Mouse (Mus musculus): ENCODE measurements around the gene Thap2.

Thap2 gene

DNA sequence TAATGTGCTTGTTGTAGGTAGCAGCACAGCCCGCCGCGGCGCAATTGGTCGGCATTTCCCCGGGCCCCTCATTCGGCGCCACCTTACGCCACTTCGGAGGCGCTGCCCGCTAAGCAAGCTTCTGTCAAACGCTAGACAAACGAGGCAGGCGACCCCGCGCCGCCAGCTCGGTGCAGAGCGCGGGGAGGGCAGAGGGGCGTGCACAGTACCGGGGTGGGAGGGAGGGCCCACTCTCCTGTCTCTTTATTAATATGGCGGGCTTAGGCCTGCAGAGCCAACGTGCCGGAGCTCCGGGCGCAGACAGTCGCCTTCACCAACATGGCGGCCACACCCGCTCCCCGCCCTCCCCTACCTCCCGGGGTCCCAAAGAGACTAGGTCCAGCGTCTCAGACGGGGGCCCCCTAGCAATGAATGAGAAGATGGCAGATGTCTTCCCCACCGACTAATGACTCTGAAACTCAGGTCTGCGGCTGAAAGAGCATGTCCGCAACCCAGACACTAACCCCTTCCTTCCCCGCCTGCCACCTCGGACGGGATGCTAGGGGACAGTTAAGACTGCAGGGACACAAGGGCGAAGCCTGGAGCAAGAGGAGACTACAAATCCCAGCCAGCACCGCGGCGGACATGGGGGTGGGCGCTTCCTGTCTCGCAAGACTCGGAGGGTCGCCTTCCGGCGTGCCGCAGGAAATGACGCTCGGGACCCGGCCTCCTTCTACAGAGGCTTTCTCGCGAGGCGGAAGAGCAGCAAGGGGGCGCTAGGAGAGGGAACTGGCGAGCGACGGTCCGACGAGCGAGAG is at the start of gene Thap2, which contains the start of gene Zfc3h1:
Gene Thap2 (minus strand): TSS at position 223 of the 797 bp plus-strand sequence.
Gene Zfc3h1 (plus strand): TSS at position 739 of the 797 bp plus-strand sequence.
- in situ Hi-C loops (cut with MboI; ENCODE audit: low sequenced_read_pairs), result no loop called here

DNA sequence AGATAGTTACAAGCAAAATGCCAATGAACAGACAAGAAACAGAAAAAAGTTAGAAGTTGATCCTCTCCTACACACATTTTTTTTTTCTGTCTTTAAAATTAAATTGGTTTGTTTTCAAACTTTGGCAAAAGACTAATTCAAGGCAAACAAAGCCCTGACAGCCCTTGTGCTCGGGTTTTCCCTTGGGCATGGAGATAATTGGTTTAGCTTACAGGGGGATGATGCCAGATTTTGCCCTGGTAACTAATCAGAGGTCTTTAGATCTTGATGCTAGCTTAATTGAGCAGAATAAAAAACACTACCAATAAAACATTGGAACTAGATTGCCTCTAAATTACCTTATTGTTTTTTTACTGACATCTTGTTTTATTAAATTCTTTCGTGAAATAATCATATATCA is 41.1 kb upstream of the Thap2 start:
- in situ Hi-C loops (cut with MboI; ENCODE audit: low sequenced_read_pairs), result no loop called here

DNA sequence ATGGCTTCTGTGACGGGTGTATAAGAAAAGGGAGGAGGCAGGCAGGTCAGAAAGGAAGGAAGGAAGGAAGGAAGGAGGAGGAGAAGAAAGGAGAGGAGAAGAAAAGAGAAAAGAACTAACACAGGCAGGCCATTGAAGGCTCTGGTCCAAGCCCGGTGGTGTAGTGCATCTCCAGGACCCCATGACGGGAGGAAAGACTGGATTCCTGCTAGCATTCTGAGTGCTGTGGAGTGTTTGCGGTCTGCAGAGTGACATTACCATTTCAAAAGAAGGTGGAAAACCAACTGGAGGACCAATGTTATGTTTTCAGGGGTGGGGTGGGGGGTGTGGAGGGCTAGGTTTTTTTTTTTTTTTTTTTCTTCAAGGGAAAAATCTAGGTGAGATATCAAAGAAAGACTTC is 37.7 kb upstream of the Thap2 start:
- in situ Hi-C loops (cut with MboI; ENCODE audit: low sequenced_read_pairs), result loop anchor here (25.0 kb wide), 1 partner anchor 765 kb away; no protein-coding TSS in a partner anchor

DNA sequence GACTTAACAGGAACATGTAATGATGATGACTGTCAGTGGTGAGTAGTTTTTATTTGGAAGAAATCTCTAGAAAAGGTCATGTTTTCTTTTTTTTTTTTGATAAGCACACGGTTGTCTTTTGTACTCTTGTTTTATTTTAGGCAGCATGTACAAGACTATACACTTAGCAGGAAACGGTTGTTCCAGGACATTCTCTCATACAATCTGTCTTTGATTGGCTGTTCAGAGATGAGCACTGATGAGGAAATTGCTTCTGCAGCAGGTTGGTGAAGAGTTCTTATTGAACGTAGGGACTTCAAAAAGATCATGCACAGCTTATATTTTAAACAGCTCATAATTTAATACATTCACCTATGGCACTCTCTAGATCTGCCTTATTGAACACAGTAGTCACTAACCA is 29.8 kb upstream of the Thap2 start:
- in situ Hi-C loops (cut with MboI; ENCODE audit: low sequenced_read_pairs), result loop anchor here (25.0 kb wide), 1 partner anchor 773 kb away; no protein-coding TSS in a partner anchor

DNA sequence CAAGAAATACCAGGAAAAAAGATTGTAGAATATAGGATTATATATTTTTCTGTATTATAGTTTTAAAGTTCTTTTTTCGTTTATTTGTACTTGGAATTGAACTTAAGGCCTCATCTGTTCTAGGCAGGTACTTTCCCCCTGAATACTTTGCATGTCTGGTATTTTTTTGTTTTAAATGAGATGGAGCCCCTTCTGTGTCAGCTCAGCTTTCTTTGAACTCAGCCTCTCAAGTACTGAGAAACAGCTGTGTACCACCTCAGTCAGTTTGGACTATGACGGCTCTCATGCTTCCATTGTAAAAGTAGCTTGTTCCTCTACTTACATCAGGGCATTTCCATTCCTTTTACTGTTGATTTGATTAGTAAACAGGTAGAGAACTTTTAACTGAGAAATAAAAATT is 29.3 kb upstream of the Thap2 start:
- in situ Hi-C loops (cut with MboI; ENCODE audit: low sequenced_read_pairs), result loop anchor here (25.0 kb wide), 1 partner anchor 774 kb away; no protein-coding TSS in a partner anchor

DNA sequence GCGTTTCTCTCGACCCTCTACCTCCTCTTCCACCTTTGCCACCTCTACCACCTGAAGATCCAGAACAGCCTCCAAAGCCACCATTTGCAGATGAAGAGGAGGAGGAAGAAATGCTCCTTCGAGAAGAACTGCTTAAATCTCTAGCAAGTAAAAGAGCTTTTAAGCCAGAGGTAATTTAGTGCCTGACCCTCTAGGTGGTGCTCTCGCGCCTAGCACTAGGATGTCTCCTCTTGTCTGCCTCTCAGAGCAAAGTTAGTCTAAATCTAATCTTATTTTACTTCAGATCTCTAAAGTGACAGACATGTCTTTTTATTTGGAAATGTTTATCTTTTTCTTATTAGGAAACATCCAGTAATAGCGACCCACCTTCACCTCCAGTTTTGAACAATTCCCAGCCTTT is 22.1 kb upstream of the Thap2 start:
- in situ Hi-C loops (cut with MboI; ENCODE audit: low sequenced_read_pairs), result loop anchor here (10.0 to 25.0 kb wide), 2 partner anchors 82 to 781 kb away; no protein-coding TSS in a partner anchor

DNA sequence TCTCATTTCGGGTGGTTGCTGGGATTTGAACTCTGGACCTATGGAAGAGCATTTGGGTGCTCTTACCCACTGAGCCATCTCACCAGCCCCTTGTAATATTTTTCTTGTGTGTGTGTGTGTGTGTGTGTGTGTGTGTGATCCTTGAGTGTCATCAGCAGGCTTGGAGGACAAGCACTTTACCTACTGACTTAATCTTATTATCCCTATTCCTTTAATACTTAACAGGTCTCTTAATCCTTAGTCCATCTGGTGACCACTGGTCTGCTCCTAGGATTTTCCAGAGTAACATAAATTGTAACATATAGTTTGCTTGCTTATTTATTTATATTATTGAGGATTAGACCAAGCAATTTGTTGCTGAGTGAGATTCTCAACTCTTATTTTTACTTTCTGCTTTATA is 7.7 kb upstream of the Thap2 start:
- in situ Hi-C loops (cut with MboI; ENCODE audit: low sequenced_read_pairs), result no loop called here

DNA sequence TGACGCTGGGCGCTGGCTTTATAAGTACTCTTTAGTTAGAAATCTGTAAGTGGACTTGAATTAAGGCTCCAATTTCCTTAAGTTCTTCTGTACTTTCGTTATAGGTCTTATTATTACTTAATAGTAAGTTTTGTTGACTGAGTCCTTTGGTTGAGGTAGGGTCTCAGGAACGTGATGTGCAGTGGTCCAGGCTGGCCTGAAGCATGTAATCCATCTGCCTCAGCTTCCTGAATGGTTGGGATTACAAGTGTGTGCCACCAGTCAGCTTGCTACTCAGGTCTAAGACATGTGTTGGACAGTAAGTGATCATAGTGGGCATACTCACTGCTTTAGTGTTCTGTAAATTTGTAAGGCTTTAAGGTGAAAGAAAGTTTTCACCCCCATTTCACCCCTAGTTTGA is 6.8 kb upstream of the Thap2 start:
- in situ Hi-C loops (cut with MboI; ENCODE audit: low sequenced_read_pairs), result no loop called here

DNA sequence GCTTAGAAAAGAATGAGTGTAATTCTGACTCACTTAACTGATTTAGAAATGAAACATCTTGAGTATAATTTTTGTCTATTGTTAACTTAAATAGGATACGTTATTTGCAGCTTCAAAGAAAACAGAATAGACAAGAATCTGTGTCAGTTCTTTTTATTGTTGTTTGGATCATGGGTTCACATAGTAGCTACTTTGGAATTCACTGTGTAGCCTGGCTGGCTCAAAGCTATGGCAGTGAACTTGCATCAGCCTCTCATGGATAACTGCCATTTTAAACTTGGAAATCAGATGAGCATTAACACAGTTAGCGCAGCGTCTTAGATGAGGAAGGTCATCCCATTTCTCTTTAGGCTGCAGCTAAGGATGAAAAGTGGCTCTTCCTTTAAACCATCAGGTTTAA is 3.6 kb upstream of the Thap2 start:
- in situ Hi-C loops (cut with MboI; ENCODE audit: low sequenced_read_pairs), result no loop called here

DNA sequence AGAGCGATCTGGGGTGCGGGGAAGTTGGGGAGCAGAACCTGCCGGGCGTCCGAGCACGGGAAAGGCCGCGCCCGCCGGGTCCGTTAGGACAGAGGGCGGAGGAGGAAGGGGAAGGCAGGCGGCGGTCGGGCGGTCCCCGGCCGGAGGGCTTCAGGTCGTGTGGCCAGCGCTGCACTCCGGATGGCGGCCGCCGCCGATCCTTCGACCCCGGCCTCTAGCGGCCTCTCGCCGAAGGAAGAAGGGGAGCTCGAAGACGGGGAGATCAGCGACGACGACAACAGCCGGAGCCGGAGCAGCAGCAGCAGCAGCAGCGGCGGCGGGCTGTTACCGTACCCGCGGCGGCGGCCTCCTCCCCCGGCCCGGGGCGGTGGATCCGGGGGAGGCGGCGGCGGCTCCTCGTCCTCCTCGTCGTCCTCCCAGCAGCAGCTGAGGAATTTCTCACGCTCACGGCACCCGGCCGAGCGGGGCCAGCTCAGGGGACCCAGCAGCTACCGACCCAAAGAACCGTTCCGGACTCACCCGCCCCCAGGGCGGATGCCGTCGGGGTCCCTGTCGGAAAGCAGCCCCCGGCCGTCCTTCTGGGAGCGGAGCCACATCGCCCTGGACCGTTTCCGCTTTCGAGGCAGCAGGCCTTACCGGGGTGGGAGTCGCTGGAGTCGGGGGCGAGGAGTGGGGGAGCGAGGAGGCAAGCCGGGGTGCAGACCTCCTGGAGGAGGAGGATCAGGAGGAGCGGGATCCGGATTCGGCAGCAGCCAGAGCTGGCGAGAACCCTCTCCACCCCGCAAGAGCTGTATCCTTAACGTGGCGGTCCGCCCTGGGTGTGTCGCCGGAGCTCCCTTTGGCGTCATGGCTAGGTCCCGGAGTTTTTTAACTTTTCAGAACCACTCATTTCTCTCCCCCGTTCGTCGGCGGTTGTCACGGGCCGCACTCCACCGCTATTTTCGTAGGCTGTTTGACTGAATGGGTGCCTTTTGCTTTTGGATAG is 1.1 kb upstream of the Thap2 start:
- in situ Hi-C loops (cut with MboI; ENCODE audit: low sequenced_read_pairs), result no loop called here

DNA sequence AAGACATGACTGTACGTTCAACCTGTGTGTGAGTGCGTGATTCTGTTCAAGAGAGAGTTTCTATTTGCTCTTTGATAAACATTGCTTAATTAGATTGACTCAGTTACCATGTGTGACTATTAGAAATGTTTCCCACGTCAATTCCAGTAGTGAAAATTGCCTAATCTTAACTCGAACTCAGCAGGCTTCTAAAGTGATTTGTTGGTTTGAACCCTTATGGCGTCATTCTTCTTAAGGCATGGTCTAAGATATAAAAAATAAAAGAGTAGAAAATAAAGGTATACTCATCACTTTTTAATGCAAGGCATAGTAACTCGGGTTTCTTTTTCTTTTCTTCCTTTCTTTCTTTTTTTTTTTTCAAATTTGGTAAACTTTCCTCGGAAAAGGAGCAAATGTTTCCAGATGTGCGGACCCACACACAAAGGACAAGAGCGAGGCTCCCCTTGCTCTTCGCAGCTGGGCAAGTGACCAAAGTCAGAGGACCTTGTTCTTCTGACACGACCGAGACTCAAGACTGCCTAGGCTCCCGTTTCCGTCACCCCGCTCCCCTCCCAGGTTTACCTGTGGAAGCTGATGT is 511 bp downstream of the Thap2 start:
- in situ Hi-C loops (cut with MboI; ENCODE audit: low sequenced_read_pairs), result no loop called here

DNA sequence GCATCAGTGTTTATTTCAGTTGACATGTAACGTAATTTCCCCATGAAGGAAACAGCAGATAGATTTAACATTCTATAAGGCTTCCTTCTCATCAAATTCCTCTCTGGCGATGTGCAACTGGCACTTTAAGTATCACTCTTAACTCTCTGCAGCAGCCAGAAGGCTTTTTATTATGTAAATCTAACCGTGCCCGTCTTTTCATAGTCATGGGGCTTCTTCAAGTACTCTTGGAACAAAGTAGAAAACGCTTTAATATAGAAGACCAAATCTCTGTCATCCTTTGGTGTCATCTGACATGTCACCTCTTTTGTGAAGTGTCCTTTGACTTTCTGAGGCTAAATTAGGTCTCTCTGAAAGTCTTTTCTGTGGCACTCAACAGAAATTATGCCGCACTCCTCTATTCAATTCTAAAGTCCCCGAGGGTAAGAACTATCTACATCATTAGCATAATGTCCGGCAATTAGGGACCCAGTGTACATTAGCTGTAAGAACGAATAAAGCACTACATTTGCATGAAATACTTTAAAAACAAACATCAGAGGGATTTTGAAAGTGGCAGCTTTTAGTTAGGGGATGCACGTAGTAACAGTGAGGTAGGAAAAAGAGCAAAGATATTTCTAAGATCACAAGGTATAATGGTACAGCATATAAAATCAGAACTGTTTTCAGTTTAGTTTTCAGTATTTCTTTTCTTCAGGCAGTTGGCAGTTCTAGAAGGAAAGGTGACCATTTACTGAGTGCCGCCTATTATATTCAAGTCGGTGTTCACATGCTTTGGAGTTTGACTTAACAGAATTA is 1.2 kb downstream of the Thap2 start:
- in situ Hi-C loops (cut with MboI; ENCODE audit: low sequenced_read_pairs), result no loop called here

DNA sequence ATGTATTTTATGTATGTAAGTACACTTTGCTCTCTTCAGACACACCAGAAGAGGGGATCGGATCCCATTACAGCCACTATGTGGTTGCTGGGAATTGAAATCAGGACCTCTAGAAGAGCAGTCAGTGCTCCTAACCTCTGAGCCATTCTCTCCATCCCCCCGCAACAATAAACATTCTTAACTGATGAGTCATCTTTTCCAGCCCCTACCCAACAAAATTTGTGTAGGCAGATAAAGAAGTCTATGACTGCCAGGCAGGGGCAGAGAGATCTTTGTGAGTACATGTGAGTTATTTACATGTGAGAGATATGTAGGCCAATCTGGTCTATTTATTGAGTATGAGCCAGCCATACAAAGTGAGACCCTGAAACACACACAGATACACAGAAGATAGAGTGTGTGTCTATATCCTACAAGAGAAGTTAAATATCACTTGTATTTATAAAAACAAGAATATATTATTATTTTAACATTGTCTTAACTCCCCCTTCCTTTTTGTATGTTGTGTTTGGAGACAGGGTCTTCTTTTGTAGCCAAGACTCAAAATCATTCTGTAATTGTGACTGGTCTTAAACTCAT is 2.6 kb downstream of the Thap2 start:
- in situ Hi-C loops (cut with MboI; ENCODE audit: low sequenced_read_pairs), result no loop called here

DNA sequence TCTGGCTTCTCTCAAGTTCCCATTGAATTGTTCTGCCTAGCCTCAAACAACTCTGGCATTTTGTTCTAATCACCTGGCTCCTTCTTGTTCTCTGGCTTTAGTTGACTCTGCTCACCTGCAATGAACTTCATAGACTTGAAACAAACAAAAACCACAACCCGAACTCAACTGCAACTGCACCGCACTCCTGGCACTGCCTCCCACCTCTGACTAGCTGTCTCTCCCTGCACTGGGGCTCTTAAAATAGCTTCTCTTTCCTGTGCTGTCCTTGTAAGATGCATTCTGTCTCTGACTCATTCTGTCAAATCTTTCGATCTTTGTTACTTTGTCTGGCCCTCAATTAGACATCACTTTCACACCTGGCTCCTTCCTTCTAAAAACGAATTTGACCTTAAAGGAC is 21.1 kb downstream of the Thap2 start:
- in situ Hi-C loops (cut with MboI; ENCODE audit: low sequenced_read_pairs), result no loop called here

DNA sequence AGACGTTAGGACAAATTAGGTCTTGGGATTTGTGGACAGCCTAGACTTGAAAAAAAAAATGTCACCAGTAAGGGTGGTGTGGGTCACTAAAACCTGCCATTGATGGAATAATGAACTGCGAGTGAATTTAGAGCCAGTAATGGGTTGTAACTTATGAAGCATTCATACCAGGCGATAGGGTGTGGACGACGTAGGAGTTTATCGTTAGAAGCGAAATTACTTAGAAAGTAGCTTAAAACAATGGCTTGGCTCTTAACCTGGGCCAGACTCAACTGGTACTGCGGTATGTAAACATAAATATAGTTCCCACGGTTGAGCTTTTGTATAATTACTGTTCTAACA is 21.6 kb downstream of the Thap2 start:
- in situ Hi-C loops (cut with MboI; ENCODE audit: low sequenced_read_pairs), result no loop called here

DNA sequence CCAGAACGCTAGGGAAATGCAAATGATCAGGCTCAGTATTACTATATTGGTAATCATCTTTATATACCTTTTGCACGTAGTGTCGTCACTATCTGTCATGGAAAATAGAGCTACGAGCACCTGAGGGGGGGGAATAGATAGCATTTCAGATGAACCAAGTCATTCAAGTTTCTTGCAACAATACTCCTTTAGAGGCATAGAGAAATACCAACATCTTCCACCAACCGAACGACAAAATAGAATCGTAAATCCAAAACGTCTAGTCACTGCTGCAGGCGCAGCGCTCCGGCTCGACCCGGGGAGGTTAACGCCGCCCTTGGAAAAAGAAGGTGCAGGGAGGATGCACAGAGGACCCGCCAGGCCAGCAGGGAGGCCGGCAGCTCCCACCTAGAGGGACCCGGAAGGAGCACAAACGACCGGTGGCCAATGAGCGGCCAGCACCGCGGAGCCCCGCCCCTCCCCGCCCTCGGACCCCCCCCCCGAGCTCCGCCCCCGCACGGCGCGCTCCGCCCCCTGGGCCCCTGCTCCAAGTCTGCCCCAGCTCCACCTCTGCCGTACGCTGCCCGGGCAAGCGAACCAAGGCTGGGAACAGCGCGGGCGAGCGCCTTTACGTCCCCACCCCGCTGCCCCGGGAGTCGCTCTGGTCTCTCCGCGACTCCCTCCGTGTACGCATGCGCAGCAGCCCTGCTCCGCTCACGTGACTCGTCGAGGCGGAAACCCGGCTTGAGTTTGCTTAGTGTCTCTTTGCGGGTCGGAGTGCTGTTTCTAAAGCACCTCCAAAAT is 22.2 kb downstream of the Thap2 start, which contains the start of gene Tmem19:
Gene Tmem19 (minus strand): TSS at position 662 of the 783 bp plus-strand sequence.
- in situ Hi-C loops (cut with MboI; ENCODE audit: low sequenced_read_pairs), result no loop called here

DNA sequence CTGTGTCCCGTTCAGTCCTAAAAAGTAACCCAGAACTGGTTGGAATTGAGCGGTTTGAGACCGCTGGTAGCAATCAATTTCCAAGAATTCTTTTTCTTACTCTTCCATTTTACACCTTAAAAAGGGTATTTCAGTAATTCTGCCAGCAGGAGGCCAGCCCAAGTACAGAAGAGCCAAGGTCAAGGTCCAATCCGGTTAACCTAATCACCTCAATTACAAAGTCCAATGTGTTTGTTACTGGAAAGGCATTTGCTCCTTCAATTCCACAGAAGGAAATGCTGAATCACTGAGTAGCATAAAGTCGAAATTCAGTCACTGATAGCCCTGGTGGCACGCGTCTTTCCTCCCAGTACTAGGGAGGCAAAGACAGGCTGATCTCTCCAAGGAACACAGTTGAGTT is 25.2 kb downstream of the Thap2 start:
- in situ Hi-C loops (cut with MboI; ENCODE audit: low sequenced_read_pairs), result no loop called here

DNA sequence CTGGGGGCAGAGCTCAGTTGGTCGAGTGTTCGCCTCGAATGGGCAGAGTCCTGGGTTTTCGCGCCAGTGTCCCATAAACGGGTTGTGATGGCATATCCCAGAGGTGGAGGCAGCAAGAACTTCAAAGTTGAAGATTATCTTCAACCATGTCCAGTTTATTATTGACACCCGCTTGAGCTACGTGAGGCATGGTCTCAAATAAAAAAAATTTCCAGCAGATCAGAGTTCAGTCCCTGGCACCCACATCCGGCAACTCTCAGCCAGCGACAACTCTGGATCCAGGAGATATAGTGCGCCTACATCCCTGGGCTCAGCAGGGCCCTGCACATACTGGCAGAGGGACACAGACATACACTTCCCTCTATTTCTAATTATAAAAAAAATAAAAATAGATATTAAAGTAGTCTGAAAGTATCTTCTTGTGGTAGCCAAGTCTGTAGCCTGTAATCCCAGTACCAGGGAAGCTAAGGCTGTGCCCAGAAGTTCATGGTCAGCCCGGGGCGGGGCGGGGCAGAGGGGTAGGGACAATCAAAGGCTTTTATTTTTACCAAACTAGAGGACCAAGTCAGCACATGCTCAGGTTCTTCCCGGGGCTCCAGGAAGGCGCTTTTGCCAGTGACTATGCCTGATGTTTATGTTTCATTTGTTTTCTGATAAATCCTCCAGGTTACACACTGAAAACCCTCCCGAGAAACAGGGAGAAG is 25.9 kb downstream of the Thap2 start:
- in situ Hi-C loops (cut with MboI; ENCODE audit: low sequenced_read_pairs), result no loop called here

DNA sequence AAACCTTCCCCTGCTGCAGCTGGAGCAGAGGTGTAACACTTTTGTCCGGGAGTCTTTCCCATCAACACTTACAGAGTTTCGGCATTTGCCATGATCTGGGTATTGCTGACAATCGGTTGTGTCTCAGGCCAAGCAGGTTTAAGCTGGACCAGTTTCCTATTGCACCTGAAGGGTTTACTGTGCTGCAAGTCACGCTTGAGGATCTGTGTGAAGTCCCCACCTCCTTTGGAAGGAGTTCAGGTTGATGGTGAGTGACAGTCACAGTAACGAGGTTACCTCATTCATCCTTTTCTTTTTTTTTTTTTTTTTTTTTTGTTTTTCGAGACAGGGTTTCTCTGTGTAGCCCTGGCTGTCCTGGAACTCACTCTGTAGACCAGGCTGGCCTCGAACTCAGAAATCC is 28.1 kb downstream of the Thap2 start:
- in situ Hi-C loops (cut with MboI; ENCODE audit: low sequenced_read_pairs), result no loop called here
